Mouse (Mus musculus): ENCODE data around the gene Tjp2. TPM values are rescaled to one million over a fixed set of nuclear protein-coding genes. Genes with fewer than 3 reads are reported as not detected.
A peak's percentile ranks its signal among the peaks of the same experiment; 100 is the strongest.
"Not testable (repeated sequence)": the region's sequence is repeated elsewhere in the genome, so short reads cannot be mapped to it uniquely, and the experiment has no call there.

Tjp2 gene
- polyA plus RNA-seq, 1 experiment, result 8.9 TPM

GRCm38 (mm10) chr19:24258368-24258767 is 33.5 kb upstream of the Tjp2 start:
- H3K4me1 ChIP-seq, result peaks cover 22% of the 10 kb centered on the region
- no peaks in the 10 kb centered on the region for H3K27me3 ChIP-seq (replicated peaks)
- no peak overlapping the region for H3K4me3 ChIP-seq (replicated peaks)
- no peaks in the 10 kb centered on the region for H3K9me3 ChIP-seq
- TF ChIP-seq FLI1 (IDR thresholded peaks at IDR 0.05; ENCODE audit: low read length), result no peak
- no peak for TF ChIP-seq GATA1 (IDR thresholded peaks at IDR 0.05; ENCODE audit: borderline replicate concordance, low read length)
- peaks cover 21% of the 10 kb centered on the region for H3K36me3 ChIP-seq (replicated peaks; ENCODE audit: low read length)

- Histone ChIP-seq H3K27me3 (replicated peaks) (no peaks in the 10 kb centered on the region), H3K4me3 (replicated peaks) (no peak overlapping the region), H3K9me3 (no peaks in the 10 kb centered on the region), H3K36me3 (replicated peaks; ENCODE audit: low read length) (peaks cover 20% of the 10 kb centered on the region), H3K4me1 (peaks cover 24% of the 10 kb centered on the region)
- TF ChIP-seq FLI1 (IDR thresholded peaks at IDR 0.05; ENCODE audit: low read length), result no peak
- TF ChIP-seq GATA1 (IDR thresholded peaks at IDR 0.05; ENCODE audit: borderline replicate concordance, low read length), result no peak
Measured at GRCm38 (mm10) chr19:24257962-24258361, 33.1 kb upstream of the Tjp2 start.

GRCm38 (mm10) chr19:24253657-24254260 is 28.9 kb upstream of the Tjp2 start:
- no peaks in the 10 kb centered on the region for H3K36me3 ChIP-seq (replicated peaks; ENCODE audit: low read length)
- peaks cover 42% of the 10 kb centered on the region for H3K4me1 ChIP-seq
- no peak overlapping the region for H3K4me3 ChIP-seq (replicated peaks)
- no peaks in the 10 kb centered on the region for H3K9me3 ChIP-seq
- TF ChIP-seq FLI1 (IDR thresholded peaks at IDR 0.05; ENCODE audit: low read length), result no peak
- TF ChIP-seq GATA1 (IDR thresholded peaks at IDR 0.05; ENCODE audit: borderline replicate concordance, low read length), result no peak
- H3K27me3 ChIP-seq (replicated peaks), result peaks cover 3% of the 10 kb centered on the region

GRCm38 (mm10) chr19:24251869-24252268 is 27.0 kb upstream of the Tjp2 start:
- Histone ChIP-seq H3K4me1 (peaks cover 37% of the 10 kb centered on the region), H3K36me3 (replicated peaks; ENCODE audit: low read length) (no peaks in the 10 kb centered on the region), H3K27me3 (replicated peaks) (peaks cover 4% of the 10 kb centered on the region), H3K4me3 (replicated peaks) (peak overlapping the region; percentile 46), H3K9me3 (no peaks in the 10 kb centered on the region)
- TF ChIP-seq FLI1 (IDR thresholded peaks at IDR 0.05; ENCODE audit: low read length) (no peak), GATA1 (IDR thresholded peaks at IDR 0.05; ENCODE audit: borderline replicate concordance, low read length) (no peak)

- no peak for TF ChIP-seq GATA1 (IDR thresholded peaks at IDR 0.05; ENCODE audit: borderline replicate concordance, low read length)
- no peak for TF ChIP-seq FLI1 (IDR thresholded peaks at IDR 0.05; ENCODE audit: low read length)
- Histone ChIP-seq H3K4me1 (peaks cover 14% of the 10 kb centered on the region), H3K36me3 (replicated peaks; ENCODE audit: low read length) (no peaks in the 10 kb centered on the region), H3K27me3 (replicated peaks) (peaks cover 23% of the 10 kb centered on the region), H3K9me3 (0 out of 2 replicates have a peak, but pooled peaks cover 4% of the 10 kb centered on the region), H3K4me3 (replicated peaks) (no peak overlapping the region)
Measured at GRCm38 (mm10) chr19:24243340-24243739, 18.5 kb upstream of the Tjp2 start.

GRCm38 (mm10) chr19:24241799-24242546 is 17.1 kb upstream of the Tjp2 start:
- H3K27me3 ChIP-seq (replicated peaks), result peaks cover 23% of the 10 kb centered on the region
- TF ChIP-seq GATA1 (IDR thresholded peaks at IDR 0.05; ENCODE audit: borderline replicate concordance, low read length) (no peak), FLI1 (IDR thresholded peaks at IDR 0.05; ENCODE audit: low read length) (no peak)
- H3K9me3 ChIP-seq, result 0 out of 2 replicates have a peak, but pooled peaks cover 4% of the 10 kb centered on the region
- H3K4me3 ChIP-seq (replicated peaks), result no peak overlapping the region
- H3K36me3 ChIP-seq (replicated peaks; ENCODE audit: low read length), result no peaks in the 10 kb centered on the region
- peaks cover 9% of the 10 kb centered on the region for H3K4me1 ChIP-seq

GRCm38 (mm10) chr19:24241271-24241670 is 16.4 kb upstream of the Tjp2 start:
- H3K4me3 ChIP-seq (replicated peaks), result no peak overlapping the region
- TF ChIP-seq FLI1 (IDR thresholded peaks at IDR 0.05; ENCODE audit: low read length), result no peak
- no peak for TF ChIP-seq GATA1 (IDR thresholded peaks at IDR 0.05; ENCODE audit: borderline replicate concordance, low read length)
- peaks cover 20% of the 10 kb centered on the region for H3K27me3 ChIP-seq (replicated peaks)
- peaks cover 8% of the 10 kb centered on the region for H3K9me3 ChIP-seq
- peaks cover 9% of the 10 kb centered on the region for H3K4me1 ChIP-seq
- no peaks in the 10 kb centered on the region for H3K36me3 ChIP-seq (replicated peaks; ENCODE audit: low read length)

GRCm38 (mm10) chr19:24238011-24238410 is 13.2 kb upstream of the Tjp2 start:
- Histone ChIP-seq H3K36me3 (replicated peaks; ENCODE audit: low read length) (no peaks in the 10 kb centered on the region), H3K4me3 (replicated peaks) (no peak overlapping the region), H3K27me3 (replicated peaks) (peaks cover 14% of the 10 kb centered on the region), H3K4me1 (peaks cover 3% of the 10 kb centered on the region; the same call in 1 of the 2 replicates), H3K9me3 (peaks cover 10% of the 10 kb centered on the region)
- TF ChIP-seq FLI1 (IDR thresholded peaks at IDR 0.05; ENCODE audit: low read length) (no peak), GATA1 (IDR thresholded peaks at IDR 0.05; ENCODE audit: borderline replicate concordance, low read length) (no peak)

- peaks cover 10% of the 10 kb centered on the region for H3K9me3 ChIP-seq
- not testable (repeated sequence) for H3K27me3 ChIP-seq (replicated peaks); H3K36me3 ChIP-seq (replicated peaks; ENCODE audit: low read length); H3K4me1 ChIP-seq
- peak overlapping the region; percentile 35 for H3K4me3 ChIP-seq (replicated peaks)
Measured at GRCm38 (mm10) chr19:24232356-24232755, 7.5 kb upstream of the Tjp2 start.

GRCm38 (mm10) chr19:24225305-24225696 is 471 bp upstream of the Tjp2 start:
- peaks cover 14% of the 10 kb centered on the region for H3K4me1 ChIP-seq
- H3K27me3 ChIP-seq (replicated peaks), result peaks cover 20% of the 10 kb centered on the region
- H3K4me3 ChIP-seq (replicated peaks), result peak overlapping the region; percentile 91
- H3K36me3 ChIP-seq (replicated peaks; ENCODE audit: low read length), result no peaks in the 10 kb centered on the region
- TF ChIP-seq GATA1 (IDR thresholded peaks at IDR 0.05; ENCODE audit: borderline replicate concordance, low read length) (no peak), FLI1 (IDR thresholded peaks at IDR 0.05; ENCODE audit: low read length) (no peak)
- H3K9me3 ChIP-seq, result no peaks in the 10 kb centered on the region
